Mouse (Mus musculus) adrenal gland, adult (tissue): Measurements from ENCODE around the gene C4b.
"Not testable (repeated sequence)": the region's sequence is repeated elsewhere in the genome, so short reads cannot be mapped to it uniquely, and the experiment has no call there.

Source experiments
- DNase-seq, 2 experiments: peaks; one replicate each; pipeline ENCODE4 v3.0.0; 2022 to 2023; ENCODE audit warnings: low spot score in 1 of 2; ENCODE audit not compliant: inconsistent age in 2 of 2

Gene C4b

DNA sequence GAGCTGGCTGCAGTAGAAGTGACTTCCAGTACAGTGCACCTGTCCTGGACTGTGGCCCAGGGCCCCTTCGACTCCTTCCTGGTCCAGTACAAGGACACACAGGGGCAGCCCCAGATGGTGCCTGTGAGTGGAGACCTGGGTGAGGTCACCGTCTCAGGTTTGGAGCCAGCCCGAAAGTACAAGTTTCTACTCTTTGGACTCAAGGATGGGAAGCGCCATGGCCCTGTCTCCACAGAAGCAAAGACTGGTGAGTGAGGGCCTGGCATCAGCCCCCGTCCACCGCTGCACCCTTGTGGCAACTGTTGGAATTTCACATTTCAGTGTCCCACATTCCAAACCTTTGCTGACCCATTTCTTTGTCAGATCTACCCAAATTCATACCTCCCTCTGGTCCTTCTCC lies 30.7 kb downstream of the C4b start:
- peak; percentile 85 to 94 for DNase-seq

DNA sequence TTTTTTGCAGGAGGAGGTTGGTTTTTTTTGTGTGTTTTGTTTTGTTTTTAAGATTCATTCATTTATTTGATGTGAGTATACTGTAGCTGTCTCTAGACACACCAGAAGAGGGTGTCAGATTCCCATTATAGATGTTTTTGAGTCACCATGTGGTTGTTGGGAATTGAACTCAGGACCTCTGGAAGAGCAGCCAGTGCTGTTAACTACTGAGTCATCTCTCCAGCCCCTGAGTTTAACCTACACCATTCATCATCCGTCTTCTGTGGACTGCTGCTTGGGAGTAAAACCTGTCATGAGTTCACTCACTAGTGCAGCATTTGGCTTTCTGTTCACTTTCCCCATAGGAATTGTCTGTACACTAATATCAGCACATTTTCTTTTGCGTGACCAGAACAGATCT lies 37.2 kb downstream of the C4b start:
- DNase-seq = not testable (repeated sequence)

DNA sequence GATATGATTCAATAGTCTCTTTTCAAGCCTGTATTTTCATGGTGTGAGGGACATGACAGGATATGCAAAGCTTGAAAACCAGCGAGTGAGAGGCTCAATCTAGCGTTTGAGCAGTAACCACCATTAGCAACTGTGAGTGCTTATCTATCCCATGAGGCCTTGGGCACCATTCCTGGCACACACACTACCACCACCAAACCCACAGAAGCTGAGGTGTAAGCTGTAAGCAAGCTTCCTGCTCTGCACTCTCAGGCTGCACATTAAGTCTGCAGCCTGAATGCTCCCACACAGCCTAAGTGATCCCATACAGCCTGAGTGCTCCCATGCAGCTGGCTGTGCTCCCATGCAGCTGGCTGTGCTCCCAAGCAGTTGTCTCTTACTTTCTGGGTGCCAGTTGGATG lies 43.0 kb downstream of the C4b start:
- no peak for DNase-seq

DNA sequence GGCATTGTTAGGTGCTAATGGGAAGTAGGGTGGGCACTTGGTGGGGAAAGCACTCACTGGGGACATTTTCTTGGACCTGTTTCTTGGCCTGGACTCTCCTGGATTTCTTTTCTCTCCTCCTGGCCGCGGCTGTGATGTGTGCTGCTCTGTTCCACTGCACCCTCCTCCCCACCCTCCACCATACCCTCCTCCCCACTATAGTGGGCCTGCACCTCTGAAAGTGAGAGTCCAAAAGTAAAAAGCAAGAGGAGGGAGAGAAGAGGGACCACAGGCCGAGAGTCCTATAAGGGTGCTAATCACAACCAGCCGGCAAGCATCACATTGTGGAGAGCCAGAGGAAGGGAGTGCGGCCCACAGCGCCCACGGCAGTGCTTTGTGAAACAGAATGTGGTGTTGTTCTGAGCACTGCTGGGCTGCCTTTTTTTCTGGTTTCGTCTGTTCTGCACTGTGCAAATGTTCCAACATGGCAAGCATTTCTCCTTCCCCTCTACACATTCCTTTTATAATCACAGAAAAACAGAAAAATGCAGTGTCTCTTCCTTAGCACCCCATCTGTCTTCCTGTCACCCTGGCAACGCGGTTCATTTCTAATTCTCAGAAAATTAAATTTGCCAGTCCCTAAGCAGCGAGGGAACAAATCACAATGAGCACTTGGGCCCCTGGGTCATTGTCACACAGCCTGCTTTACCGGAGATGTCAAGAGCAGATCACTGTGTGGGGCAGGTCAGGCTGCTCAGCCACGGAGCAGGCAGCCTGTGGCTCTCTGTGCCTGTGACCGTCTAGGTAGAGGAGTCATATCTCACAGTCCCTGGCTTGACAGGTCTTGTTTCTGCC lies 43.9 kb downstream of the C4b start:
- no peak for DNase-seq

DNA sequence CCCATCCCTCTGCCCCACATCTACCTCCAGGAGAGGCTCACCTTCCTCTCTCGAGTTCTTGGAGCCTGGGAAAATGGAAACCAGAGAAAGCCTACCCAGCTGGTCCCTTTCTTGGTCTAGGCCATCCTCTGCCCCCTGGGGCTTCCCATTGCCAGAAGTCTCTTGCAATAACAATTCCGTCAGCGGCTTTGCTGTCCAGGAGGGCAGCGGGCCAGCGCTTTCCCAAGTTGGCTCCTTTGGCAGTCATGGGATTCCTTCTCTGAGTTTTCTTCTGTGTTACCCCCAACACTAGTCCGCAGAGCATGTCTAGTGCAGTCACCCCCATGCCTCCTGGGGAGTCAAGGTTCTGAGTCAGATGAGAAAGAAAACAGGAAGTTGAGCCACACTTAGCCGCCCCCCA lies 50.8 kb downstream of the C4b start:
- DNase-seq = peak in 1 of 2 experiments; percentile 78

DNA sequence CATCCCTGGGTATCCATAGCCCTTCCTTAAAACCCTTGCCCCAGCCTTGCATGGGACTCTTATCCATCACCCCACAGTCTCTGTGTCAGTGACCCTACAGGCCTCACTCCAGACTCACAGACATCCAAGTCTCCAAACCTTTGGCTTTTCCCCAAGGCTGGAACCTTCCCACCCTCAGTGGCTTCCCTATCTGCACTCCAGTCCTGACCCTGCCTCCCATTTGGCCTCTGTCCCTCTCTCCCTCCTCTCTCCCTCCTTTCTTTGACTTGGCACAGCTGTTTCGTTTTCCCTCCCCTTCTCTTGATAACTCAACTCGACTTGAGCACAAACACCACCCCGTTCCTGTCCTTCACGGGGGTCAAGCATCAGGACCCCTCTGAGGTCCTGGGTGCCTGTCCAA lies 53.2 kb downstream of the C4b start:
- DNase-seq = peak in 1 of 2 experiments; percentile 67

DNA sequence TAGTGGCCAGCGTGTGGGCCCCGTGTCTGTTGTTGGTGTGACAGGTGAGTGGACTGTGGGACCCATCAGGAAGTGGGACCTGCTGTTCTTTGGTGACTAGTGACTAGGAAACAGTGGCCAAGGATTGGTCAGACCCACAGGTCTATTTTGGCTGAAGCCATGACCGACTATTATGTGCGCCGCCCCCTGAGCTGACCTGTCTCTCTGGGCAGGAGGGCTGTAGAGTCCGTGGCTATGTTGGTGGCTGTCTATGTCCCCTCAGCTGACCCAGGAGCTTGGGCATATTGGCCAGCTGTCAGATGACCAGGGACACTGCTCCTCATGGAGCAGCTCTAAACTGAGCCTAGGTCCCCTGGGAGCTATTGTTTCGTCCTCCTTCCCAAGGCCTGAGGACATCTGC lies 54.8 kb downstream of the C4b start:
- no peak for DNase-seq

DNA sequence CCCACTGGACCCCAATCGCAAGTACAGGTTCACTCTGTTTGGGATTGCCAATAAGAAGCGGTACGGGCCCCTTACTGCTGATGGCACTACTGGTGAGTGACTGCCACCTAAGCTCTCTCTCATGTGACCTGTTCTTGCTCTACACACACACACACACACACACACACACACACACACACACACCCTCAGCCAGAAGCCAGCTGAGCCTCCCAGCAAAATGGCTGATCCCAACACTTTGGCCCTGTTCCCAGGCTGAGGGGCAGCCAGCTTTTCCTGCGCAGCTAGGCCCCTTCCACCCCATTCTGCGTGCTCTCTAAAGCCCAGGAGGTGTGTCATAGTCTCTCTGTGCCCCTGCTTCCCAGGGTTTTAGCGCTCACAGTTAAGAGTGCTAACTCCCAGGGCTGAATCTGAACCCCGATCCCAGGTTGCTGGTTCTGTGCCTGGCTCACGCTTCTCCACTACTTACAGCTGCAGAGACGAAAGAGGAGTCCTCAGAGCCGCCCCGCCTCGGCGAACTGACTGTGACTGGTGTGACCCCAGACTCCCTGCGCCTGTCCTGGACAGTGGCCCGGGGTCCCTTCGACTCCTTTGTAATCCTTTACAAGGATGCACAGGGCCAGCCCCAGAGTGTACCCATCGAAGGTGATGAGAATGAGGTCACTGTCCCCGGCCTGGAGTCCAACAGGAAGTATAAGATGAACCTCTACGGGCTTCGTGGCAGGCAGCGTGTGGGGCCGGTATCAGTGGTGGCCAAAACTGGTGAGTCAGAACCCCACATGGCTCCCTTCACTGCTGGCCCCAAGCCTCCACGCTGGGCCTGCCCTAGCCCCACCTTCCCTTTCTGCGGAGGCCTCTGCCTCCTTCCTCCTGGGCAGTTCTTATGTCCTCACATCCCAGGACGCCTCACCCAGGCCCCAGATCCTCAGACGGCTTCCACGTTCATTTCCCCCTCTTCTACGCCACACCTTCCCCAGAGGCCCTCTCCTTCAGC lies 58.3 kb downstream of the C4b start:
- DNase-seq = no peak

DNA sequence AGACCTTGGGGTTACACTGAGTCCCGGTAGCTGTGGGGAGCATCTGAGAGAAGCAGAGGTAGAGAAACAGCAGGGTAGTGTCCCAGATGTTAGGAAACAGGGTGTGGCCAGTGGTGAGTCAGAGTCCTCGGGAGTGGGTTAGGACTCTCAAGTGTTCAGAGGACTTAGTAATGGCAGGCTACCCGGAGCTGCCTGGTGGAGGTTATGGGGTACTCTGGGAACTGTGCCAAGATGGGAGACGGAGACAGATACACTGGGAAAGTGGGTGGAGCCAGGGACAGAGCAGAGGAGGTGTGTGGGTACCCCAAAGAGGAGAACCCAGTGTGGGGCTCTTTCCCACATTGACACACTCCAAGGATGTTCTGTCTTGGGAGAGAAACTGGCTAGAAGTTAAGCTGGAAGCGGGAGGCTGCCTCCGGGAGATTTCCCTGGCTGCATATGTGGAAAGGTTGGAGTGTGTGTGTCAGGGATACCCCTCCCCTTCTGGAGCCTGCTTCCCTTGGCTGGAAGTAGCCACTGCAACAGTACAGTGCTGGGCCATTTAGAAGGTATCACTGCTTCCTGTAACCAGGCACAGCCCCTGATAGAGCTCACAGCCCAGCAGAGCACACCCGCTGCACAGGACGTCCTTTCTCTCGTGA lies 59.3 kb downstream of the C4b start:
- peak; percentile 55 to 65 for DNase-seq

DNA sequence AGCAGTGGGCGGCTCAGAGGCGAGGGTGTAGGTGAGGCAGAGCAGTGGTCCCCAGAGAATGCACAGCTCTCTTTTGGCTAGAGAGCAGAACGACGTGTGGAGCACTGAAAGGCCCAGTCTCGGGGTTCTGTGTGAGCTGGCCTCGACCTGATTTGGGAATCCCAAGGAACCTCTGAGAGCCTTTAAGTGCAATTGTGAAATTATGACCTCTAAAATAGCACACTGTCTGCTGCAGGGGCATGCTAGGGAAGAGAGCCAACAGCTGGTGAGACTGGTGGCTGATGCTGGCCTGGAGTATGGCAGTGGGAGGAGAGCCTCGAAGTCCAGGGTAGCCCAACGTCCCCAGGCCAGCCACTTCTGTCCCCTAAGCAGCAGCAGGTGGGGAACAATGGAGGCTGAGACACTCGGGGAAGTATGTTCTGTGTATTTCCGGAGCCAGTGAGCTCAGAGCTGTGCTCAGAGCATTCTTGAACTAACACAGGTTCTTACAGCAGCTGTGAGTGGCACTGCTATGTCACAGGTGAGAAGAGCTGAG lies 59.9 kb downstream of the C4b start:
- DNase-seq = no peak

DNA sequence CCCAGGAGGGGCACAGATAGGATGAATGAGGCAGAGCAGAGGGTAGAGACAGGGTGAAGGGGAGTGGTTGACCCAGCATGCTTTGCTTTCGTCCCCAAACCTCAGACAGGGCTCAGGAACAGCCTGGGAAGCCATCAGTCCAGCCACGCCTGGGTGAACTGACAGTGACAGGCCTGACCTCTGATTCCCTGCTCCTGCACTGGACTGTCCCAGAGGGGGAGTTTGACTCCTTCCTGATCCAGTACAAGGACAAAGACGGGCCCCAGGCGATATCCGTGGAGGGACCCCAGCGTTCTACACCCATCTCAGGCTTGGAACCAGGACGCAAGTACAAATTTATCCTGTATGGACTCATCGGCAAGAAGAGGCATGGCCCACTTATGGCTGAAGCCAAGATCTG lies 60.5 kb downstream of the C4b start:
- no peak for DNase-seq

DNA sequence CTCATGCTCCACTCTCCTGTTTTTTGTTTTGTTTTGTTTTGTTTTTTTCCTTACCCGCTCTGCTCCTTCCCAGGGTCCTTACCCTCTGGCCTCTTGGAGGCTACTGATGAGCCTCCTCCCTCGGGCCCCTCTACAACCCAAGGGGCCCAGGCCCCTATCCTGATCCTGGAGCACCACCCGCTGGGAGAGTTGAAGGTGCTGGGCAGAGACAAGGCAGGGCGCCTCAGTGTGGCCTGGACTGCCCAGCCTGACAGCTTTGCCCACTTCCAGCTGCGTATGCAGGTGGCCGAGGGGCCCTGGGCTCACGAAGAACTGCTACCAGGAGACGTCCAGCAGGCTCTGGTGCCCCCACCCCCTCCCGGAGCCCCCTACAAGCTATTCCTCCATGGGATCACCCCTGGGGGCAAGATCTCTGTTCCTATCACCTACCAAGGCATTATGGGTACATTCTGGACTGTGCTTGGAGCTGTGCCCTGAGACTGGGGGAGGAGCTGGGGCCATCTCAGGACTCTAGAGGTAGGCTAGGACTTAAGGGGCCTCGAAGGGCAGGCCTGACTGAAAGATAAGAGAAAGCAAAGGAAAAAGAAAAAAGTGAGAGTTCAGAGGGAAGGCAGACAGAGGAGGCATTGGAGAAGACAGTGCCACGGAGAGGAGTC lies 61.7 kb downstream of the C4b start:
- peak in 1 of 2 experiments; percentile 48 for DNase-seq

DNA sequence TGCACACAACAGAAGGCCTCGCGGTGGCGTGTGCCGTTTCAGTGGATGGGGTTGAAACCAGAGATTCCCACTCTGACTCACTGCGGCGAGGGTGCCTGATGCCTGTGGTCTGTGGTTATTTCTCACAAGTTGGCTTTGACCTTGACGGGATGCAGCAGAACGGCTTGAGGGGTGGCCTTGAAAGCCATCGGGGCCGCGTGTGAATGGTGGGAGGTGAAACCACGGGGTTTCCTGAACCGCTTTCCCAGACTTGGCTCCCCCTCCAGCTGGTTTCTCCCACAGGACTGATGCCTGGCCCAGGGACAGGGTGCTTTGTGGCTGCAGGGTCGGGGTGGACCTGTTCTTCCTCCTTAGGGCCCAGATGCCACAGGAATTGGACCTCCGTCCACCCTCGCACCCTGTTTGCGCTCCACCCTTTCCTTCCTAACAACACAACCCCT lies 62.5 kb downstream of the C4b start:
- DNase-seq = peak; percentile 85 to 89

DNA sequence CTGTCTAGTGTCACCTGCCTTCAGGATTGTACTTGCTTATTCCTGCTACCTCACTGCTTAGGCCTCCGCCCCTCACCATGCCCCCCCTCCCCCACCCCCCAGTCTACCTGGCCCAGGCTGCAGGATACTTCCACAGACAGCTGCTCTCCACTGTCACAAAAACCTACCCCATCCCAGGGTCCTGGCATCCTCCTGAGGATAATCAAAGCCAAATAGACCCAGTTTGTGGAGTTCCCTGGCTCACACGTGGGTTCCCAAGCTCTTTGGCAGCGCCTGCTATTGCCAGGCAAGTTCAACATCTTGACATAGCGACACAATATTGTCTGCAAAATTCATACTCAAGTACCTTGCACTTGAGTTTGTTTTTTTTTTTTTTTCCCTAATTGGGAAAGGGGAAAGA lies 63.1 kb downstream of the C4b start:
- DNase-seq = no peak

DNA sequence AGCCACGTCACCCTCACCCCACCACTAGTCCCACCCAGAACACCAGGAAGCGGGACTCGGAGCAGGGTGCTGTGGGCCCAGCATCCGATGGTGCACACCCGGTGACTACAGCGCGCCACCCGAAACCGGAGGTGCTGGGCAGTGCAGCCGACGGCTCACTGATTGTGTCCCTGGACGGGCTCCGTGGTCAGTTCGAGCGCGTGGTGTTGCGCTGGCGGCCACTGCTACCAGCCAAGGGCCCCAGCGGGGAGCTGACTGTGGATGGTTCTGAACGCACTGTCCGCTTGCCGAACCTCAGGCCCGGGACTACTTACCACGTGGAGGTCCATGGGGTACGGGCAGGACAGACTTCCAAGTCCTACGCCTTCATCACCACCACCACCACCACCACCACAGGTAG lies 63.5 kb downstream of the C4b start:
- no peak for DNase-seq
